Mouse (Mus musculus): ENCODE results near the gene Dhrs13. TPM values are rescaled to one million over a fixed set of nuclear protein-coding genes. Genes with fewer than 3 reads are reported as not detected.

The Dhrs13 gene
- polyA plus RNA-seq, 1 experiment from 2014 or later, result 59.8 TPM

GRCm38 (mm10) chr11:78006446-78006845 lies 25.6 kb upstream of the Dhrs13 start:
- Histone ChIP-seq H3K4me3 (replicated peaks; ENCODE audit: low read length) (no peak overlapping the region), H3K4me1 (replicated peaks; ENCODE audit: control insufficient read depth, insufficient read depth, low read length) (peaks cover 6% of the 10 kb centered on the region; the same call in 1 of the 2 replicates), H3K9me3 (ENCODE audit: control insufficient read depth, low read length) (no peaks in the 10 kb centered on the region), H3K9ac (no peak overlapping the region), H3K27ac (no peak overlapping the region), H3K36me3 (replicated peaks; ENCODE audit: control insufficient read depth, insufficient read depth) (peaks cover 52% of the 10 kb centered on the region), H3K4me2 (replicated peaks) (no peak overlapping the region), H3K27me3 (ENCODE audit: control insufficient read depth, insufficient read depth, low read length) (no peaks in the 10 kb centered on the region)
- DNase-seq (ENCODE audit: low spot score) (no peak), ATAC-seq (ENCODE audit: low FRiP score) (no peak)
- WGBS, result 94% methylated on average over 5 of the region's 5 CpGs

GRCm38 (mm10) chr11:78019676-78020075 lies 12.4 kb upstream of the Dhrs13 start:
- 27% methylated on average over 4 of the region's 4 CpGs for WGBS
- Histone ChIP-seq H3K27ac (no peak overlapping the region), H3K36me3 (replicated peaks; ENCODE audit: control insufficient read depth, insufficient read depth) (peaks cover 96% of the 10 kb centered on the region), H3K4me1 (replicated peaks; ENCODE audit: control insufficient read depth, insufficient read depth, low read length) (no peaks in the 10 kb centered on the region), H3K9me3 (ENCODE audit: control insufficient read depth, low read length) (no peaks in the 10 kb centered on the region), H3K4me3 (replicated peaks; ENCODE audit: low read length) (no peak overlapping the region), H3K27me3 (ENCODE audit: control insufficient read depth, insufficient read depth, low read length) (no peaks in the 10 kb centered on the region), H3K4me2 (replicated peaks) (no peak overlapping the region), H3K9ac (no peak overlapping the region)
- 0 out of 2 replicates have a peak, but pooled peaks have one; percentile 65 for ATAC-seq (ENCODE audit: low FRiP score)
- DNase-seq (ENCODE audit: low spot score), result peak; percentile 90

GRCm38 (mm10) chr11:78023607-78024006 lies 8.5 kb upstream of the Dhrs13 start:
- no peak for ATAC-seq (ENCODE audit: low FRiP score)
- WGBS, result 85% methylated on average over 8 of the region's 8 CpGs

GRCm38 (mm10) chr11:78029240-78029639 lies 2.8 kb upstream of the Dhrs13 start:
- Histone ChIP-seq H3K36me3 (replicated peaks; ENCODE audit: control insufficient read depth, insufficient read depth) (peaks cover 66% of the 10 kb centered on the region), H3K4me3 (replicated peaks; ENCODE audit: low read length) (no peak overlapping the region), H3K9ac (no peak overlapping the region), H3K9me3 (ENCODE audit: control insufficient read depth, low read length) (no peaks in the 10 kb centered on the region), H3K4me2 (replicated peaks) (no peak overlapping the region), H3K27me3 (ENCODE audit: control insufficient read depth, insufficient read depth, low read length) (no peaks in the 10 kb centered on the region), H3K4me1 (replicated peaks; ENCODE audit: control insufficient read depth, insufficient read depth, low read length) (peaks cover 12% of the 10 kb centered on the region), H3K27ac (no peak overlapping the region)
- ATAC-seq (ENCODE audit: low FRiP score), result no peak
- no peak for DNase-seq (ENCODE audit: low spot score)
- WGBS, result 85% methylated on average over 8 of the region's 8 CpGs

More at GRCm38 (mm10) chr11:78023607-78024006, 8.5 kb upstream of the Dhrs13 start:
- Histone ChIP-seq H3K4me3 (replicated peaks; ENCODE audit: low read length) (no peak overlapping the region), H3K9me3 (ENCODE audit: control insufficient read depth, low read length) (no peaks in the 10 kb centered on the region), H3K27me3 (ENCODE audit: control insufficient read depth, insufficient read depth, low read length) (no peaks in the 10 kb centered on the region), H3K27ac (no peak overlapping the region), H3K36me3 (replicated peaks; ENCODE audit: control insufficient read depth, insufficient read depth) (peaks cover 95% of the 10 kb centered on the region), H3K4me2 (replicated peaks) (no peak overlapping the region), H3K9ac (no peak overlapping the region), H3K4me1 (replicated peaks; ENCODE audit: control insufficient read depth, insufficient read depth, low read length) (no peaks in the 10 kb centered on the region)
- no peak for DNase-seq (ENCODE audit: low spot score)

- WGBS, result 67% methylated on average over 2 of the region's 2 CpGs
- Histone ChIP-seq H3K27me3 (ENCODE audit: control insufficient read depth, insufficient read depth, low read length) (no peaks in the 10 kb centered on the region), H3K27ac (no peak overlapping the region), H3K36me3 (replicated peaks; ENCODE audit: control insufficient read depth, insufficient read depth) (peaks cover 66% of the 10 kb centered on the region), H3K9me3 (ENCODE audit: control insufficient read depth, low read length) (no peaks in the 10 kb centered on the region), H3K9ac (no peak overlapping the region), H3K4me1 (replicated peaks; ENCODE audit: control insufficient read depth, insufficient read depth, low read length) (peaks cover 12% of the 10 kb centered on the region), H3K4me2 (replicated peaks) (no peak overlapping the region), H3K4me3 (replicated peaks; ENCODE audit: low read length) (no peak overlapping the region)
- no peak for DNase-seq (ENCODE audit: low spot score)
- ATAC-seq (ENCODE audit: low FRiP score), result no peak
Measured at GRCm38 (mm10) chr11:78030600-78030999, 1.5 kb upstream of the Dhrs13 start.

- ATAC-seq (ENCODE audit: low FRiP score), result no peak
- peaks cover 61% of the 10 kb centered on the region for H3K36me3 ChIP-seq (replicated peaks; ENCODE audit: control insufficient read depth, insufficient read depth)
- H3K4me2 ChIP-seq (replicated peaks), result peak overlapping the region; percentile 62
- peak overlapping the region; percentile 19; the same call in 1 of the 2 replicates for H3K9ac ChIP-seq
- DNase-seq (ENCODE audit: low spot score), result no peak
- peak overlapping the region; percentile 67; the same call in 1 of the 2 replicates for H3K4me3 ChIP-seq (replicated peaks; ENCODE audit: low read length)
- no peaks in the 10 kb centered on the region for H3K9me3 ChIP-seq (ENCODE audit: control insufficient read depth, low read length)
- 38% methylated on average over 6 of the region's 6 CpGs for WGBS
- H3K27ac ChIP-seq, result peak overlapping the region; percentile 93
- H3K4me1 ChIP-seq (replicated peaks; ENCODE audit: control insufficient read depth, insufficient read depth, low read length), result peaks cover 12% of the 10 kb centered on the region
- no peaks in the 10 kb centered on the region for H3K27me3 ChIP-seq (ENCODE audit: control insufficient read depth, insufficient read depth, low read length)
Measured at GRCm38 (mm10) chr11:78031389-78031788, 691 bp upstream of the Dhrs13 start.

GRCm38 (mm10) chr11:78032809-78033195 lies 722 bp downstream of the Dhrs13 start:
- Histone ChIP-seq H3K4me3 (replicated peaks; ENCODE audit: low read length) (peak overlapping the region; percentile 67), H3K36me3 (replicated peaks; ENCODE audit: control insufficient read depth, insufficient read depth) (peaks cover 53% of the 10 kb centered on the region), H3K27me3 (ENCODE audit: control insufficient read depth, insufficient read depth, low read length) (no peaks in the 10 kb centered on the region), H3K9me3 (ENCODE audit: control insufficient read depth, low read length) (no peaks in the 10 kb centered on the region), H3K4me1 (replicated peaks; ENCODE audit: control insufficient read depth, insufficient read depth, low read length) (peaks cover 12% of the 10 kb centered on the region), H3K27ac (peak overlapping the region; percentile 93), H3K9ac (peak overlapping the region; percentile 86), H3K4me2 (replicated peaks) (peak overlapping the region; percentile 62)
- 9% methylated on average over 5 of the region's 5 CpGs for WGBS
- ATAC-seq (ENCODE audit: low FRiP score) (no peak), DNase-seq (ENCODE audit: low spot score) (no peak)

GRCm38 (mm10) chr11:78033931-78034617 lies 2.0 kb downstream of the Dhrs13 start:
- DNase-seq (ENCODE audit: low spot score), result no peak
- Histone ChIP-seq H3K9me3 (ENCODE audit: control insufficient read depth, low read length) (no peaks in the 10 kb centered on the region), H3K36me3 (replicated peaks; ENCODE audit: control insufficient read depth, insufficient read depth) (peaks cover 40% of the 10 kb centered on the region), H3K27me3 (ENCODE audit: control insufficient read depth, insufficient read depth, low read length) (no peaks in the 10 kb centered on the region), H3K9ac (peak overlapping the region; percentile 86; the same call in 1 of the 2 replicates), H3K4me2 (replicated peaks) (peak overlapping the region; percentile 62; the same call in 1 of the 2 replicates), H3K27ac (no peak overlapping the region), H3K4me1 (replicated peaks; ENCODE audit: control insufficient read depth, insufficient read depth, low read length) (peaks cover 19% of the 10 kb centered on the region), H3K4me3 (replicated peaks; ENCODE audit: low read length) (no peak overlapping the region)
- no peak for ATAC-seq (ENCODE audit: low FRiP score)
- 94% methylated on average over 23 of the region's 23 CpGs for WGBS

- Histone ChIP-seq H3K9ac (no peak overlapping the region), H3K27me3 (ENCODE audit: control insufficient read depth, insufficient read depth, low read length) (no peaks in the 10 kb centered on the region), H3K36me3 (replicated peaks; ENCODE audit: control insufficient read depth, insufficient read depth) (peaks cover 30% of the 10 kb centered on the region; the same call in 1 of the 2 replicates), H3K27ac (no peak overlapping the region), H3K4me2 (replicated peaks) (no peak overlapping the region), H3K9me3 (ENCODE audit: control insufficient read depth, low read length) (no peaks in the 10 kb centered on the region), H3K4me3 (replicated peaks; ENCODE audit: low read length) (no peak overlapping the region), H3K4me1 (replicated peaks; ENCODE audit: control insufficient read depth, insufficient read depth, low read length) (peaks cover 22% of the 10 kb centered on the region)
- WGBS, result 85% methylated on average over 10 of the region's 10 CpGs
- ATAC-seq (ENCODE audit: low FRiP score) (no peak), DNase-seq (ENCODE audit: low spot score) (no peak)
Measured at GRCm38 (mm10) chr11:78036791-78037190, 4.7 kb downstream of the Dhrs13 start.
